Mouse (Mus musculus) gastrocnemius, adult 2 months (tissue): ENCODE measurements around the gene Rock2. TPM values are rescaled to one million over a fixed set of nuclear protein-coding genes. Genes with fewer than 3 reads are reported as not detected.

Experiments
- DNase-seq: peaks from one replicate; pipeline ENCODE4 v3.0.0; 2022
- H3K27ac ChIP-seq: fragments of 200-600 bp; 2 replicates; pipeline ENCODE4 v1.8.1; 2022; ENCODE audit warnings: mild to moderate bottlenecking
- H3K4me3 ChIP-seq: fragments of 200-600 bp; 2 replicates; pipeline ENCODE4 v1.8.1; 2022; ENCODE audit warnings: mild to moderate bottlenecking, moderate library complexity
- CTCF ChIP-seq: fragments of 200-600 bp; IDR thresholded peaks from 2 replicates; pipeline ENCODE4 v1.8.1; 2022; ENCODE audit warnings: antibody characterized with exemption, mild to moderate bottlenecking, moderate library complexity
- intact Hi-C: fragments of 180-260 bp; cut with DNase I; formaldehyde crosslinking; loops from one replicate; pipeline ENCODE4 v1.15.1; 2025
- total RNA-seq, 2 experiments: library from RNA; stranded (reverse); gene quantifications; 2 replicates each; pipeline ENCODE4 v1.2.3; 2021

The Rock2 gene
- total RNA-seq, 2 experiments from 2014 or later: 86.0 to 103 TPM

DNA sequence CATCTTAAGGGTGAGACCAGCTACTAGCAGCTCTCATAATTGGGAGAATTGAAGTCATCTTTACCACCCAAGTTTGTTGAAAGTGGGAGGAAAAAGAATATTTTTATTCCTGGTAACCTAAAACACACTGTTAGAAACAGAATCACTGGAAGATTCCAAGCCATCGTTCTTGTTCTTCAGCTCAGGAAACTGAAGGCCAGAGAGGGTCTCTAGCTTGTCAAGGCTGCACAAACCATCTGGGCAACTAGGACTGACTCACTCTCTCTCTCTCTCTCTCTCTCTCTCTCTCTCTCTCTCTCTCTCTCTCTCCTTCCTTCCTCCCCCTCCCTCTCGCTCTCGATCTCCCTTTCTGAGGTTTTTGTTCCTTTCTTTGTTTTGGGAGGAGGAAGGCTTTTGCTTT, 33.7 kb upstream of the Rock2 start:
- no peak for DNase-seq
- intact Hi-C loops: no loop called here
- H3K27ac ChIP-seq: no peak overlapping the region
- no peak for TF ChIP-seq CTCF
- no peak overlapping the region for H3K4me3 ChIP-seq

- TF ChIP-seq CTCF: no peak
- Histone ChIP-seq H3K27ac (no peak overlapping the region), H3K4me3 (no peak overlapping the region)
- DNase-seq: no peak
- intact Hi-C loops: no loop called here
Observed at GRCm38 (mm10) chr12:16864477-16864876, 30.2 kb upstream of the Rock2 start.

- intact Hi-C loops: no loop called here
- Histone ChIP-seq H3K4me3 (no peak overlapping the region), H3K27ac (no peak overlapping the region)
- DNase-seq: no peak
- TF ChIP-seq CTCF: no peak
Observed at GRCm38 (mm10) chr12:16865871-16866270, 28.8 kb upstream of the Rock2 start.

GRCm38 (mm10) chr12:16866460-16866859, 28.2 kb upstream of the Rock2 start:
- no peak for TF ChIP-seq CTCF
- intact Hi-C loops: no loop called here
- Histone ChIP-seq H3K27ac (no peak overlapping the region), H3K4me3 (no peak overlapping the region)
- DNase-seq: no peak

GRCm38 (mm10) chr12:16867306-16867705, 27.4 kb upstream of the Rock2 start:
- TF ChIP-seq CTCF: no peak
- no peak for DNase-seq
- intact Hi-C loops: no loop called here
- Histone ChIP-seq H3K4me3 (no peak overlapping the region), H3K27ac (no peak overlapping the region)

DNA sequence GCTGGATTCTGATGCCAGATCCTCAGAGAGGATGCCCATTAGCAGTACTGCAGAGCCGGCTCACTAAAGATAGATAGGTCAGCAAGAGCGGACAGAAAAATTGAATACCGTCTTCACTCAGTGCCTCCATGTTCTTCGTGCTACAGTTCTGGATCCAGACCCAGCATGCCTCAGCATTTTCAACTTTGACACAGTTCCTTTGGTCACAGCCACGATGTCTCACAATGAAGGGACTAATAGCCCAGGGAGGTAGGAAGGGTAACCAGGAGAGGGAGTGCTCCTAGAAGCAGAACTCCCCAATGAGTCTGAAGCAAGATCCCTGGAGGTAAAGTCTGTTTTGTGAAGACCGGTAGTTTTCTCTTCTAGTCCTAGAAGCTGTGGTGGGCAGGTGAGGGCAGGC, 26.1 kb upstream of the Rock2 start:
- Histone ChIP-seq H3K4me3 (no peak overlapping the region), H3K27ac (peak overlapping the region; percentile 82; the same call in 1 of the 2 replicates)
- intact Hi-C loops: no loop called here
- DNase-seq: no peak
- no peak for TF ChIP-seq CTCF

GRCm38 (mm10) chr12:16869091-16869778, 25.5 kb upstream of the Rock2 start:
- intact Hi-C loops: no loop called here
- no peak for TF ChIP-seq CTCF
- Histone ChIP-seq H3K4me3 (no peak overlapping the region), H3K27ac (peak overlapping the region; percentile 82)
- DNase-seq: no peak

GRCm38 (mm10) chr12:16869870-16870404, 24.8 kb upstream of the Rock2 start:
- intact Hi-C loops: loop anchor here (2.0 kb wide), 1 partner anchor 19 kb away; no protein-coding TSS in a partner anchor
- DNase-seq: no peak
- Histone ChIP-seq H3K4me3 (peak overlapping the region; percentile 16; the same call in 1 of the 2 replicates), H3K27ac (peak overlapping the region; percentile 82)
- TF ChIP-seq CTCF: no peak

- Histone ChIP-seq H3K27ac (peak overlapping the region; percentile 82), H3K4me3 (peak overlapping the region; percentile 16)
- TF ChIP-seq CTCF: no peak
- intact Hi-C loops: loop anchor here (2.0 kb wide), 1 partner anchor 20 kb away; no protein-coding TSS in a partner anchor
- DNase-seq: peak; percentile 84
Observed at GRCm38 (mm10) chr12:16870405-16871068, 24.2 kb upstream of the Rock2 start.

- H3K4me3 ChIP-seq: no peak overlapping the region
- intact Hi-C loops: no loop called here
- TF ChIP-seq CTCF: no peak
- no peak overlapping the region for H3K27ac ChIP-seq
- DNase-seq: no peak
Observed at GRCm38 (mm10) chr12:16872006-16872405, 22.7 kb upstream of the Rock2 start.

DNA sequence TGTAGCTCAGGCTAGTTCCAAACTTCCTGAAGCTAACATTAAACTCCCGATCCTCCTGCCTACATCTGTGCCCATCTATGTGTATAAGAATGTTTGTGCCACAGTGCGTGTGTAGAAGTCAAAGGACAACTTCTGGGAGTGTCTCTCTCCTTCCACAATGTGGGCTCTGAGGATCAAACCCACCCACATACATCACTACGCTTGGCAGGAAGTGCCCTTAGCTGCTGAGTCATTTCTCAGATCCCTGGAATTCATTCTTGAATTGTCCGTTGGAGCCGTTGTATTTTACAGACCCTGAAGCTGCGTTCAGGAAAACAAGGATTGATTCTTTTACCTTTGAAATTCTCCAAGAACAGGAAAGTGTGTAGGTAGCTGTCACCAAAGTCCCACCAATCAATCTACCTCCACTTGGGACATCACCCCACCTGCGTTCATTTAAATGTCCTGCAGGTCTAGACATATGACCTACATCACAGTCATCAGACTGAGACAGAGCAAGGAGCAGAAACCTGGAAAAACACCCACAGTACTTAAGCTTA, 21.7 kb upstream of the Rock2 start:
- no peak for DNase-seq
- peak overlapping the region; percentile 80; the same call in 1 of the 2 replicates for H3K27ac ChIP-seq
- no peak for TF ChIP-seq CTCF
- intact Hi-C loops: no loop called here
- H3K4me3 ChIP-seq: no peak overlapping the region

DNA sequence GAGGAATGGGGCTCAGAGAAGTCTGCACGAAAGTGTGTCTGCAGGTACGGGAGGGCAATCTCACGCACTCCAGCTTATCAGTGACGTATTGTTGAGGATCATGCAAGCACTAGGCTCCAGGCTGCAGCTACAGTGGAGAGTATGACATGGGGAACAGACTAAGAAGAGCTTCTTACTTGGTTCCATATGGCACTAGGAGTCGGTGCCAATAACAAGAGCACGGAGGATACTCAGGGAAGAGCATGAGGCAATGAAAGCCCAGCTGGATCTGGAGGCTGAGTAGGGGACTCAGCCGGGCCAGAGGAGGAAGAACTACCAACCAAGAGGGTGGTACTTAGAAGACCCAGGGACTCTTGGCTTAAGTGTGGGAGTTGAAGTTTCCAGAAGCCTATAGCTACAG, 21.1 kb upstream of the Rock2 start:
- H3K4me3 ChIP-seq: no peak overlapping the region
- DNase-seq: no peak
- intact Hi-C loops: no loop called here
- no peak for TF ChIP-seq CTCF
- peak overlapping the region; percentile 80 for H3K27ac ChIP-seq

DNA sequence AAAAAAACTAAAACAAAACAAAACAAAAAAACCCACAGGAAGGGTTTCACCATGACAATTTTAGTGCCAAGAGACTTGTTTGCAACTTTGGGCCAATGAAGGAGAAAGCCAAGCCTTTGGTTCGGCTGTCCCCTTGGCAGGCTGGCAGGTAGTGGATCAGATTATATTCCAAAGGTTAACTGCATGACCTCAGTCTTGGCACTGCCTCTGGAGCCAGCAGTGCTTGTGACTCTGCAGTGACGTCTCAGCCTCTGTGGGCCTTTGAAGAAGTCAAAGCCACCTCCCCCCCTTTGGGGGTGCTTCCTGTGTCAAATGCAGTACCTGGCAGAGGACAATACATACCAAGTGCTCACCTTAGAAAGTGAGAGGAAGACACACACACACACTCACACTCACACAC, 20.6 kb upstream of the Rock2 start:
- TF ChIP-seq CTCF: no peak

More for the DNA sequence above, 20.6 kb upstream of the Rock2 start:
- H3K27ac ChIP-seq: peak overlapping the region; percentile 80
- intact Hi-C loops: no loop called here
- DNase-seq: peak; percentile 89
- H3K4me3 ChIP-seq: no peak overlapping the region
